Mouse (Mus musculus): ENCODE data around the gene Zfp266. TPM values are rescaled to one million over a fixed set of nuclear protein-coding genes. Genes with fewer than 3 reads are reported as not detected.
"Not testable (repeated sequence)": the region's sequence is repeated elsewhere in the genome, so short reads cannot be mapped to it uniquely, and the experiment has no call there.

Zfp266 gene
- polyA plus RNA-seq (2014; fragmentation: Nextera tagmentation; extraction: Ambion mirVana), result 137 and 141 TPM in 2 replicates

DNA sequence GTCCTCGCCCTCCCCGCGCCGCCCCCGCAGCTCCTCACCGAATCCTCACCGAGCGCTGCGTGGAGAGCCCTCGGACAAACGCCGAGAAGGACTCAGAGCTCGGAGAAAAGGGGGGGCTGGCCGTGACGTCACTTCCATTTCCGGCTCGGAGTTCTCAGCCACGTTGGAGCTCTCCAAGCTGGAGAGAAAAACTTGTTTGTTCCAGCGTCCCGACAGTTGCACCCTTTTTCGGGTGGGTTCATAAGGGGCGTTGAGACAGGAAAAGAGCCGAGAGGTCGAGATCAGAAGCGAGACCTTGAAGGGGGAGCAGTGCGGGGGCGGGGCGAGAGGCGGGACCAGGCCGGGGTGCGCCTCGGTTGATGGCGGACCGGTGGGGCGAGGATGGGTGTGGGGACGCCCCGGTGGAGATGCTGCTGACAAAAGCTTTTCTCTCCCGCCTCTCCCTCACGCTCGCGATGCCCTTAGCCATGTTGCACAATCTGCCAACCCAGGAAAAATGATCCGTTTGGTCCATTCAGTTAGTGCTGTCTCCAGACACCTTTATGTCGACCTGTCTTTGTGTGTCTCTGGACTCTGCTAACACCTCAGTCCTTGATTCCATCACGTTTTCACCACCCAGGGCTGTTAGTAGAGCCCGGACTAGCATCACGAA lies at the start of gene Zfp266:
Gene Zfp266, minus strand, starts transcription at position 112 of the 652 bp plus-strand sequence.
- under 1% methylated on average over 45 of the region's 46 CpGs for WGBS
- H3K27me3 ChIP-seq (ENCODE audit: control insufficient read depth, insufficient read depth, low read length), result no peaks in the 10 kb centered on the region

DNA sequence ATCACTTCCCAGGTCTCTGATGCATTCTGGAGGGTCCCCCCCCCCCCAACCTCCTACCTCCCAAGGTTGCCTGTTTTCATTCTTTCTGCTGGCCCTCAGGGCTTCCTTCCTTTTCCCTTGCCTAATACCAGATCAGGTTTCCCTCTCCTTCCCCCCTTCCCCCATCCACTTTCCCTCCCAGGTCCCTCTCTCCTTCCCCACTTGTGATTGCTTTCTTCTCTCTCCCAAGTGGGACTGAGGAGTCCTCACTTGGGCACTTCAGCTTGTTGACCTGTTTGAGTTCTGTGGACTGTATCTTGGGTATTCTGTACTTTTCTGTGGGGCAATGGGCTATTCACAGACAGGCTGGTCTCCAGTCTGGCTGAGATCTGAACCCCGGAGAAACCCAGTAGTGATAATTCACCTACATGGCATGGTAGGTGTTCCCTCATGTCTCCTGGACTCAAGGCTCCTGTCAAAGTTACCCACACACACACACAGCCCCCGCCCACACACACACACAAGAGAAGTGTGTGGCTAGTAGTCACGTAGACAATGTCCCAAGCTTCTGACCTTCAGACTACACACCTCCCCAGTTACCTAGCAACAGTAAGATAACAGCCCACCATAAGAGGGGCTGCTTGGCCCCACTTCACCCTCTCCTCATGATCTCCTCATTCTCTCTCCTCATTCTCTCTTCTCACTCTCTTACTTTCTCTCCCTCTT lies 44.3 kb upstream of the Zfp266 start:
- H3K4me2 ChIP-seq (ENCODE audit: low read depth); ATAC-seq (ENCODE audit: insufficient read depth, low FRiP score, low TSS enrichment); H3K27me3 ChIP-seq (ENCODE audit: control insufficient read depth, insufficient read depth, low read length); H3K36me3 ChIP-seq (ENCODE audit: control insufficient read depth, insufficient read depth, low read length); H3K4me1 ChIP-seq (ENCODE audit: control insufficient read depth, insufficient read depth, low read length); H3K9me3 ChIP-seq (ENCODE audit: control insufficient read depth, low read length); H3K9ac ChIP-seq (ENCODE audit: low read length); DNase-seq (ENCODE audit: low spot score); H3K27ac ChIP-seq (ENCODE audit: low read depth, low read length); H3K4me3 ChIP-seq (ENCODE audit: low read depth, low read length): not testable (repeated sequence)
- WGBS, result 86% methylated on average over 3 of the region's 3 CpGs

More for the DNA sequence above, at the start of gene Zfp266:
- H3K4me3 ChIP-seq (ENCODE audit: low read depth, low read length), result peak within 1 kb of the TSS; percentile 80
- H3K9ac ChIP-seq (ENCODE audit: low read length), result peak within 1 kb of the TSS; percentile 93
- peak; percentile 93 for DNase-seq (ENCODE audit: low spot score)
- H3K4me2 ChIP-seq (ENCODE audit: low read depth), result peak within 1 kb of the TSS; percentile 73
- no peaks in the 10 kb centered on the region; the same call in none of the 2 replicates for H3K36me3 ChIP-seq (ENCODE audit: control insufficient read depth, insufficient read depth, low read length)
- ATAC-seq (ENCODE audit: insufficient read depth, low FRiP score, low TSS enrichment), result peak; percentile 93
- H3K4me1 ChIP-seq (ENCODE audit: control insufficient read depth, insufficient read depth, low read length), result peaks cover 9% of the 10 kb centered on the region; the same call in 1 of the 2 replicates
- H3K27ac ChIP-seq (ENCODE audit: low read depth, low read length), result peak within 1 kb of the TSS; percentile 93
- no peaks in the 10 kb centered on the region for H3K9me3 ChIP-seq (ENCODE audit: control insufficient read depth, low read length)

DNA sequence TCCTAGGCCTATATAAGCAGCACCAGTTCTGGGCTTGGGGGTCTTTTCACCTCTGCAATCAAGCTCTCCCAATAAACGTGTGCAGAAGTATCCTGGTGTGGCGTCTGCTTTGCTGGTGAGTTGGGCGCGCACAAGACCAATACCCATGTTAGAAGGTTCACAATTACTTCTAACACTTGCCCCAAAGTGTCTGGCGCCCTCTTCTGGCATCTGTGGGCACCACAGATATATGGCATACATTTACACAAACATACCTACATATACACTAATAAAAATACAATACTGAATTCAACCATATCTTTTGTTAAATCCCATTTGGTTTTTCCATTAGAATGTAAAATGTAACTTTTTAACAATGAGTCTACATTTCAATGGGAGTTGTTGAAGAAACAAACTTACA lies 41.0 kb upstream of the Zfp266 start:
- ATAC-seq (ENCODE audit: insufficient read depth, low FRiP score, low TSS enrichment), result no peak
- Histone ChIP-seq H3K4me3 (ENCODE audit: low read depth, low read length) (no peak overlapping the region), H3K36me3 (ENCODE audit: control insufficient read depth, insufficient read depth, low read length) (no peaks in the 10 kb centered on the region), H3K4me2 (ENCODE audit: low read depth) (no peak overlapping the region), H3K27me3 (ENCODE audit: control insufficient read depth, insufficient read depth, low read length) (no peaks in the 10 kb centered on the region), H3K27ac (ENCODE audit: low read depth, low read length) (no peak overlapping the region), H3K4me1 (ENCODE audit: control insufficient read depth, insufficient read depth, low read length) (no peaks in the 10 kb centered on the region), H3K9me3 (ENCODE audit: control insufficient read depth, low read length) (no peaks in the 10 kb centered on the region), H3K9ac (ENCODE audit: low read length) (no peak overlapping the region)
- DNase-seq (ENCODE audit: low spot score), result no peak
- WGBS, result 86% methylated on average over 5 of the region's 5 CpGs

DNA sequence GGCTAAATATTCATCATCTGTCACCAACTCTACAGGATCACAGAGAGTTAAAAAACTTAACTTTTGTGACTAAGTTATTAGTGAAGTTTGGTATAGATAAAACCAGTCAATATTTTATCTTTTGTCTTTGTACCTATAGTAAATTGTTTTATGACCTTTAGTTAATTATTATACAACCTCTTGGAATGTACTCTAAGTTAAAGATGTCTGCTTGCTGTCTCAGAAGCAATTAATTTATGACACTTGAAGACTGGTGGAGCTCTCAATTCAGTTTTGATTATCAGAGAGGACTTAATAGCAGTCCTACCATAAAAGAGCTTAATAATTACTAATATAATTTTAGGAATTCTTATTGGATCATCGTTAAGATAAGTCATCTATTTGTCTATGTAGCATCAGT lies 31.5 kb upstream of the Zfp266 start:
- Histone ChIP-seq H3K27me3 (ENCODE audit: control insufficient read depth, insufficient read depth, low read length) (no peaks in the 10 kb centered on the region), H3K9me3 (ENCODE audit: control insufficient read depth, low read length) (no peaks in the 10 kb centered on the region), H3K36me3 (ENCODE audit: control insufficient read depth, insufficient read depth, low read length) (no peaks in the 10 kb centered on the region), H3K4me3 (ENCODE audit: low read depth, low read length) (no peak overlapping the region), H3K27ac (ENCODE audit: low read depth, low read length) (no peak overlapping the region), H3K4me2 (ENCODE audit: low read depth) (no peak overlapping the region), H3K4me1 (ENCODE audit: control insufficient read depth, insufficient read depth, low read length) (no peaks in the 10 kb centered on the region), H3K9ac (ENCODE audit: low read length) (no peak overlapping the region)
- ATAC-seq (ENCODE audit: insufficient read depth, low FRiP score, low TSS enrichment) (no peak), DNase-seq (ENCODE audit: low spot score) (no peak)
- 58% methylated on average over 1 of the region's 1 CpGs for WGBS

DNA sequence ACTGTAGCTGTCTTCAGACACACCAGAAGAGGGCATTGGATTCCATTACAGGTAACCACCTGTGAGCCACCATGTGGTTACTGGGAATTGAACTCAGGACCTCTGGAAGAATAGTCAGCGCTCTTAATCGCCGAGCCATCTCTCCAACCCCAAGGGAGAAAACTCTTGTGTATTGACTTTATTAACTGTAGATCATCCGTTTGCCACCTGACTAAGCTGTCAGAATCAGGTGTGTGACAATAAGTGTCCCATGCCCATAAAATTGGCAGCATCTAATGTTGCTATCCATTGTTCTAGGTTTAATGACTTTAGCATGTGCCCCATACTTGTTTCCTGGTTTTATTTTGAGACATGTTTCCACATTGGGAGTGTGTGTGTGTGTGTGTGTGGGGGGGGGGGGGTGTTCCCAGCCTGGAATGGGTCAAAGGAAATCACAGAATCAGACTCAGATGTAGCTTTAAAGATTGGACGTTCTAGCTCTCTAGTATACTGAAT lies 30.6 kb upstream of the Zfp266 start:
- H3K9me3 ChIP-seq (ENCODE audit: control insufficient read depth, low read length), result no peaks in the 10 kb centered on the region
- ATAC-seq (ENCODE audit: insufficient read depth, low FRiP score, low TSS enrichment) (no peak), DNase-seq (ENCODE audit: low spot score) (no peak)
- no peaks in the 10 kb centered on the region for H3K36me3 ChIP-seq (ENCODE audit: control insufficient read depth, insufficient read depth, low read length)
- WGBS, result 57% methylated on average over 5 of the region's 5 CpGs
- no peaks in the 10 kb centered on the region for H3K4me1 ChIP-seq (ENCODE audit: control insufficient read depth, insufficient read depth, low read length)
- no peak overlapping the region for H3K4me3 ChIP-seq (ENCODE audit: low read depth, low read length)
- H3K27ac ChIP-seq (ENCODE audit: low read depth, low read length), result no peak overlapping the region
- 0 out of 2 replicates have a peak, but pooled peaks cover under 1% of the 10 kb centered on the region for H3K27me3 ChIP-seq (ENCODE audit: control insufficient read depth, insufficient read depth, low read length)
- H3K9ac ChIP-seq (ENCODE audit: low read length), result no peak overlapping the region
- no peak overlapping the region for H3K4me2 ChIP-seq (ENCODE audit: low read depth)

DNA sequence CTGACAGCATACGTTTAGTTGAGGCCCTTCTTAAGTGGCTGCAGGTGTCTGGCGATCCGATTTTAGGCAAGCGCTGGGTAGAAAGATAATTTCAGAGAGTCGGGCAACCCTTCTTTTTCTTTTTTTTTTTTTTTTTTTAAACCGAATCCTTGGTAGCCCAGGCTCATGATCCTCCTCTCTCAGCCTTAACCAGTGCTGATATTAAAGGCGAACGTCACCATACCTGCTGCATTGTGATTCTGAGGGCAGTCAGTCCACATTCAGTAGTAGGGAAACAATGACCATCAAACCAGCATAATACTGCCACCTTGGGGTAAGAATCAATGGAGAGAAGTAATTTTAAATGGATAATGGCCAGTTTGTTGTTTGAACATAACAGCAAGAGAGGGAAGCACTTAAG lies 23.9 kb upstream of the Zfp266 start:
- no peaks in the 10 kb centered on the region for H3K9me3 ChIP-seq (ENCODE audit: control insufficient read depth, low read length)
- H3K27ac ChIP-seq (ENCODE audit: low read depth, low read length), result peak overlapping the region; percentile 90
- WGBS, result 25% methylated on average over 8 of the region's 8 CpGs
- no peak for ATAC-seq (ENCODE audit: insufficient read depth, low FRiP score, low TSS enrichment)
- 0 out of 2 replicates have a peak, but pooled peaks cover 2% of the 10 kb centered on the region for H3K27me3 ChIP-seq (ENCODE audit: control insufficient read depth, insufficient read depth, low read length)
- H3K4me2 ChIP-seq (ENCODE audit: low read depth), result peak overlapping the region; percentile 61
- peak overlapping the region; percentile 27 for H3K4me3 ChIP-seq (ENCODE audit: low read depth, low read length)
- H3K4me1 ChIP-seq (ENCODE audit: control insufficient read depth, insufficient read depth, low read length), result no peaks in the 10 kb centered on the region
- no peaks in the 10 kb centered on the region for H3K36me3 ChIP-seq (ENCODE audit: control insufficient read depth, insufficient read depth, low read length)
- DNase-seq (ENCODE audit: low spot score), result peak; percentile 18
- H3K9ac ChIP-seq (ENCODE audit: low read length), result peak overlapping the region; percentile 69

DNA sequence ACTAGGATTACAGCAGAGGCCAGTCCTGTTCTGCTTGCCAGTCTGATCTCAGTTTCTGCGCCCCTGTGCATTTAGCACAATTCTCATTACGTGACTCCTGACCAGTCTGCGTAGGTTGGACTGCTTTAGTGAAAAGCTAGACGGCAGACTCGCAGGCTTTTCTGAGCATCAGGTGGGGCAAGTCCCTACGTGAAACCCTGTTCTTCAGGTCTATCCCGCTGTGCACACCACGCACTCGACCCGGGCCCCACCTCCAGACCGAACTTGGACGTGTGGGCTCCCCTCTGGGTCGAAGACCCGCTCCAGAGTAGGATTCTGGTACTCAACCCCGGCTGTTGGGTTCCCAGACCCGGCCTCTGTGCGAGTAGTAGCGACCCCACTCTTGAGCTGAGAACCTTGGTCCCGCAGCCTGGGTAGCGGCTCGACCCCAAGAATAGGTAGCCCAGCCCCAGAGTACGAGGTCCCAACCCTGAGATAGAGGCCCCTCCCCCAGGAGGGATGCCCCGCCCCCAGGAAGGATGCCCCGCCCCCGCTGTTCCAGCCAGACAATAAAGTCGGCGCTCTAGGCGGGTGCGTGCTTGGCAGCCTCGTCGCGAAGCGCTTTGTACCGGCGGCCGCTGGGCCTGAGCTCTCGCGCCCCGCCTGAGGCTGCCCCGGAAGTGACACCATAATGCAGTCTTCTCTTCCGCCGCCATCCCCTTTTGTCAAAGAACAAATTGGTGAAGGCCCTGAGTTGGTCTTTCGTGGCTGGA lies 23.0 kb upstream of the Zfp266 start:
- peak; percentile 95 for ATAC-seq (ENCODE audit: insufficient read depth, low FRiP score, low TSS enrichment)
- 0 out of 2 replicates have a peak, but pooled peaks cover 2% of the 10 kb centered on the region for H3K27me3 ChIP-seq (ENCODE audit: control insufficient read depth, insufficient read depth, low read length)
- H3K4me3 ChIP-seq (ENCODE audit: low read depth, low read length), result peak overlapping the region; percentile 27
- peak; percentile 91 for DNase-seq (ENCODE audit: low spot score)
- peak overlapping the region; percentile 61 for H3K4me2 ChIP-seq (ENCODE audit: low read depth)
- H3K9me3 ChIP-seq (ENCODE audit: control insufficient read depth, low read length), result no peaks in the 10 kb centered on the region
- no peaks in the 10 kb centered on the region for H3K36me3 ChIP-seq (ENCODE audit: control insufficient read depth, insufficient read depth, low read length)
- 2% methylated on average over 43 of the region's 43 CpGs for WGBS
- peak overlapping the region; percentile 90 for H3K27ac ChIP-seq (ENCODE audit: low read depth, low read length)
- H3K9ac ChIP-seq (ENCODE audit: low read length), result peak overlapping the region; percentile 69
- no peaks in the 10 kb centered on the region for H3K4me1 ChIP-seq (ENCODE audit: control insufficient read depth, insufficient read depth, low read length)

DNA sequence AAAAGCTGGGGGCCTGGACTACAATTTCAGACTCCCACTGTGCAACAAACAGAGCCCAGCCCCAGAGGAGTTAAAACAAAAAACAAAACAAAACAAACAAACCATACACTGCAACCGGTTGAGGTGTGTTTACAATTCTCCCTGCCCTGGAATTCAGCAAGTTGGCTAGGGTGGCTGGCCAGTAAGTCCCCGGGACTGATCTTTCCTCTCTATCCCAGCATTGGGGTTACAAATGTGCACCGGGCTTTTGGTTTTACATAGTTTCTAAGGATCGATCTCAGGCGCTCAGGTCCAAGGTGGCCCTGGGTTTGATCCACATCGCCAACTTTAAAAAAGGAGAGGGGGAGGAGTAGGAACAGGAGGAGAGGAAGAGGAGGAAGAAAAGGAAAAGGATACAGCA lies 22.3 kb upstream of the Zfp266 start:
- no peak overlapping the region for H3K4me3 ChIP-seq (ENCODE audit: low read depth, low read length)
- no peak for ATAC-seq (ENCODE audit: insufficient read depth, low FRiP score, low TSS enrichment)
- WGBS, result 32% methylated on average over 6 of the region's 6 CpGs
- no peak for DNase-seq (ENCODE audit: low spot score)
- H3K9ac ChIP-seq (ENCODE audit: low read length), result peak overlapping the region; percentile 69; the same call in 1 of the 2 replicates
- no peak overlapping the region for H3K27ac ChIP-seq (ENCODE audit: low read depth, low read length)
- no peaks in the 10 kb centered on the region for H3K9me3 ChIP-seq (ENCODE audit: control insufficient read depth, low read length)
- no peaks in the 10 kb centered on the region for H3K36me3 ChIP-seq (ENCODE audit: control insufficient read depth, insufficient read depth, low read length)
- H3K4me2 ChIP-seq (ENCODE audit: low read depth), result no peak overlapping the region
- no peaks in the 10 kb centered on the region for H3K4me1 ChIP-seq (ENCODE audit: control insufficient read depth, insufficient read depth, low read length)
- H3K27me3 ChIP-seq (ENCODE audit: control insufficient read depth, insufficient read depth, low read length), result 0 out of 2 replicates have a peak, but pooled peaks cover 2% of the 10 kb centered on the region

All from neural tube, embryonic 11.5 days (tissue).